Mouse (Mus musculus) kidney, postnatal 36 days (tissue): Measurements from ENCODE around the gene Grk1.
A peak's percentile ranks its signal among the peaks of the same experiment; 100 is the strongest.

Experiments
- DNase-seq, 2 experiments: peaks; one replicate each; pipeline ENCODE4 v3.0.0; 2021 to 2022; ENCODE audit warnings: mixed read lengths in 2 of 2

Grk1 gene

GRCm38 (mm10) chr8:13404666-13405131, at the start of gene Grk1:
Gene Grk1, plus strand, starts transcription at chr8:13405081.
- no peak for DNase-seq

DNA sequence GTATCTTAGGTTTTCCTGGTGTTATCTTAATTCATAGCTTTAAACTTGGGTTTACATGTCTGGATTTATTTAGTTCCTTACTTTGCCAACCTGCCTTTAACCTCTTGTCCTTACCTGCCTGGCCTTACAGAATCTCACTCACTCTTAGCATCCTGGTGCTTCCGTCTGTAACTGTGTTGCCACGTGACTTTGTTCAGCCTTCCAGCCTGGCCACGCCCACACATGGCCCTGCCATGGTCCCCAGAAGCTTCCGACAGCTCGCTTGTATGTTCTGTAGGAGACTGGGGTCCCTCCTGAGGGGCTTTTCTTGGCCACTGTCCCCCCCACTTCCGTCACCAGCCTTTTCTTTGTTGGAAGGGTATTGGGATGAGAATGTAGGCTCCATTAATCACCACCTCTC, 48.7 kb upstream of the Grk1 start:
- no peak for DNase-seq

DNA sequence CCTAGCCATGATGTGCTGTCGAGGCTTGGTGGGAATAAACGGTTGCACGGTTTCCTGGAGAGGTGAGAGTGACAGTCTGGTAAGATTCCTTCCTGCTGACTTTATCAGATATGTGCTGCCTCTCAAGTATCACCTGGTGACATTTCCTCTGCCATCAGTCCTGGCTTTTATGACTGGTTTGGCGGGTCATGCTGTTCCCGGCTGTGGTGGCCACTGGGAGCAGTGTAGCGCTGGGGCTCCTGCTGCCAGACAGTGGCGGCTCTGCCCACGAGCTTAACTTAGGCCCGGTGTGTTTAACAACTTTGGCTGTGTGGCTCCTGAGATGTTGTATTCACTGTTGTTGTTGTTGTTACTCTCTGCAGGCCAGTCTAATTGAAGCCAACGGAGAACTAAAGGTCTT, 48.2 kb upstream of the Grk1 start:
- no peak for DNase-seq

DNA sequence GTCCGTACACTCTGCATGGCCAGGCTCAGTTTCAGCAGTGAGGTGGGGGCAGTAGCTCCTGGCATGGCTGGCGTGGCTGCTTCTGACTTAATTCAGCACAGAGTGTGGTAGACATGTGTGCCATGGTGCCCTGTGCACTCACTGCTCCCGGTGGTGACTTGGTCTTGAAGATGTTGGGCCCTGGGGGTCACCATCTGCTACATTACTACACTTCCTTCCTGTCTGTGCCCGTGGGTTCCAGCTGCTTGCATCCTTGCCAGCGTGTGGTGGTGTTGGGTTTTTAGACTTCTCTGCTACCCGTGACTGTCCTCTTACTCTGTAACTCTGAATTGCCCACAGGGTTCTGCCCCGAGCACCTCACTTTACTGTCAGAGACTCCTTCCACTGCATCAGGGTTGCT, 44.7 kb upstream of the Grk1 start:
- DNase-seq = no peak

DNA sequence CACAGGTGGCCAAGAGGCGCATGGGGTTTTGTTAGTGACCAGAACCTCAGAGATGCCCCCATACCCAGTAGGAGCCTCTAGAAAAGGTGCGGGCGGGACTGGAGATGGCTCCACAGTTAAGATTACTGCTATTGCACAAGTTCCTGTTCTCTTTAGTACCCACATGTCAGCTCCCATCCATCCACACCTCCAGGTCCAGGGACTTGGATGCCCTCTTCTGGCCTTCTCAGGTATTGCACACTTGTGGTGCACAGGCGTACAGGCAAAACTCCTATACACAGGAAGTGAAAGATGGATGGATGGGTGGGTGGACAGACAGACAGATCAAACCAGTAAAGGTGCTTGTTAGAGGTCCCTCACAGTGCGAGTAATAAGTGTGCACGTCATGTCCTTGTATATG, 43.0 kb upstream of the Grk1 start:
- no peak for DNase-seq

- DNase-seq = no peak
These were observed 31.7 kb upstream of the Grk1 start for GRCm38 (mm10) chr8:13373151-13373662.

DNA sequence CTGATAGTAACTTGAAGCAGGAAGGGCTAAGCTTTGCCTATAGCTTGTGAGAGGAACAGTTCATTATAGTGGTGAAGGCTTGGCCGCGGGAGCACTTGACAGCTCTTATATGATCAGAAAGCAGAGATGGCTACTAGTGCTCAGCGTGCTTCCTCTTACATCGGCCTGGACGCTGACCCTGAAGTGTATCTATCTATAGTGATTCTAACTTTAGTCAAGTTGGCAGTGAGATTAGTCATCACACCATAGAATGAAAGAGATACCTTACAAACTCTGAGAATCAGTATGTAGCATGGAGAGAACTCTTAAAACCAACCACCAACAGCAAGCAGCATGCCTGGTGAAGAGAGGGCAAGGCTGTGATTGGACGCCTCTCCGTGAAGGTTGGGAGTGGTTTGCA, 23.3 kb upstream of the Grk1 start:
- DNase-seq = no peak

DNA sequence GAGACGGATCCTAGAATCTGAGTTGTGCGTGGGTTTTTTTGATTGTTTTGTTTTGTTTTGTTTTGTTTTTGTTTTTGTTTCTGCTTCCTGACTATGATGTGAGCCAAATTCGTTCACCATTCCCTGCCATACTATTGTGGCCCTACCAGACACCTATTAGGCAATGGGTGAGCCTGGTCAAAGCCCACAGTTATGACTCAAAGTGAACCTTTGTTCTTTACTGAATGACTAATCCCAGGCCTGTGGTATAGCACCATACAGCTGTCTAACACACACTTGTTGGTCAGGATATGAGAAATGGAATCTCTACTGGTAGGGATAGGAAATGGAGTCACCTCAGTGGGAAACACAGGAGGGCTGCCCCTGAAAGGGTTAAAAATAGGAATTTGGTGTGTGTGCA, 22.3 kb upstream of the Grk1 start:
- no peak for DNase-seq

- DNase-seq = no peak
These were observed 21.9 kb upstream of the Grk1 start for GRCm38 (mm10) chr8:13382999-13383398.

DNA sequence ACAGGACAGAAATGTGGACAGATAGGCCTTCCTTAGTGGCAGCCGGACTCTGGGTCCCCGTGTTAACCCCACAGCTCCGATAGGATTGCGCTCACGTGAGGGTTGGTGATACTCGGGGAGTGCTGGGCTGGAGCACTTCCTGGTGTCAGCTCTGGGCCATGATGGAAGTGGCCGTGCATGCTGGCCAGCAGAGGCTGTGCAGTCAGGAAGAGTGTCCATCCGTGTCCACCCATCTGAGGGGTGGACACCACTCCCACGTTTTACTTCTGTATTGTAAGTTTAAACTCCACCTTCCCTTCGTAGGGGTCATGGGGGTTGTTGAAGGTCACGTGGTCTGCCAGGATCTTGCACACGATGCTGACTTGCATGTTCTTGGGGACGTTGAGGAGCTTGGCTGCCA, 18.5 kb upstream of the Grk1 start:
- DNase-seq = no peak

GRCm38 (mm10) chr8:13387728-13388127, 17.2 kb upstream of the Grk1 start:
- no peak for DNase-seq

- DNase-seq = no peak
These were observed 16.1 kb upstream of the Grk1 start for GRCm38 (mm10) chr8:13388744-13389143.

DNA sequence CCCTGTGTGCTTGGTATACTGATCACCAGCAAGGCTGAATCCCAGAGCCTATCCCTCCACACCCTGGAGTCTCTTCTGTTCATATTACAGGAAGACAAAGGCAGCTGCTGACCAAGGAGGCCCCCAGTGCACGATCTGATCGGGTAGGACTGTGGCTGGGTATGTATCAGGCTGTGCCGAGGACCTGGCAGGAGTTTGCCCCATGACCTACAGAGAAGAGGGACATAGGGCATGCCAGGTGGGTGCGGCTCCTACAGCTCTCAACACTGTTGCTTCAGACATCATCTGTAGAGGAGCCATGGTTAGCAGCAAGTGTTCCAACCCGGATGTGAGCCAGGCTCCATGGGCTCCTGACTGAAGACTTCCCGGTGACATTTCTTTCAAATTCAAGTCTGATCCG, 11.0 kb upstream of the Grk1 start:
- DNase-seq = no peak

DNA sequence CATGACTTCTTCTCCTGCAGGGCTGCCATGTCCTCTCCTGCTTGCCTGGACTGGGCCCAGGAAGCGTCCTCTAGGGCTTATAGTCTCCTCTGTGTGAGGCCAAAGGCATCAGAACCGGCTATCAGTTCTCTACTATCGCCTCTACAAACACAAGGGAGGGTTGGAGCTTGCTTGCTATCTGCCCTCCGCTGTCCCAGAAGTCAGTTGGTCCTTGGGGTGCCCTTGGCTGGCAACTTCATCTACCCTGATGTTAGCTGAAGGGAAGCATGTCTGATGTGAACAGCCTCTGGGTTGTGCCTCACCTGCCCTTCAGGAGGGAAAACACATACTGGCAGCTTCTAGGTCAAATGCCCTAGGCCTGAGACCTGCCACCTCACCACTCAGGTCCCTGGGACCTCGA, 8.2 kb upstream of the Grk1 start, which contains the start of gene Atp4b:
TSS of gene Atp4b (minus strand) at position 101 of the 400 bp plus-strand sequence.
- DNase-seq = no peak

DNA sequence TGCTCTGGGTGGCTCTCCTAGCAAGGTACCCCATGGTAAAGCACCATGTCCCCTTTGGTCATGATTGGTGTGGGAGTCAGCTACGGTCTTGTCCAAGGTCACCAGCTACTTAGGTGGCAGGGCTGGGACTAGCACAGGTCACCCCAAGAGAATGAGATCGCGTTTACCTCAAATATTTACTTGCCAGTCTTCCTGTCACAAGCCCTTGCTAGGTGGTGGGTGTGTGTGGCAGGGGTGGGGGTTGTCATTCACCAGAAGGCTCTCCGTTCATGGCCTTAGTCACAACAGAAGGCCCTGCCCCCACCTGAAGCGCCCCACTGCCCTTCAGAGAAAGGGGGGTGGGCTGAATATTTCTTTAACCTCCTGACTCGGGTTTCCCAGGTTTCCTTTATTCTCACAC, 1.4 kb upstream of the Grk1 start:
- DNase-seq = no peak

- no peak for DNase-seq
These were observed 1.1 kb downstream of the Grk1 start for GRCm38 (mm10) chr8:13406011-13406410.

DNA sequence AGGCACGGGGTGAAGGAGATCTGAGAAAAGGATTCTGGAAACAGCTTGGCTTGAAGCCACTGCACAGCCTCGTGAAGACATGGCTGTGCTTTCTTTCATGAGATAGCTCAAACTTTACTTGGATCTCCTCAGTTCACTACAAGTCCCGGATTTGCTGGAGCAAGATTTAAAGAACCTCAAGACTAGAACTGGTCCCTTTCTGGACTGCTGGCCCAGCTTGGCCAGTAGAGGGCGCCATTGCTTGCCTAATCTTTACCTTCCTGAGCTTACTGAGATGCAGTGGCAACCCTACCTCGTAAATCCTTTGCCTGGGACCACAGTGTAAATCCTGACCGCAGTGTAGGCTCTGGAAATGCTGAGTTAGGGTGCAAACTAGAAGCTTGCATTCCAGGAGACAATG, 6.7 kb downstream of the Grk1 start:
- peak; percentile 60 to 80 for DNase-seq

- DNase-seq = peak; percentile 32 to 80
These were observed 8.1 kb downstream of the Grk1 start for GRCm38 (mm10) chr8:13412891-13413558.

DNA sequence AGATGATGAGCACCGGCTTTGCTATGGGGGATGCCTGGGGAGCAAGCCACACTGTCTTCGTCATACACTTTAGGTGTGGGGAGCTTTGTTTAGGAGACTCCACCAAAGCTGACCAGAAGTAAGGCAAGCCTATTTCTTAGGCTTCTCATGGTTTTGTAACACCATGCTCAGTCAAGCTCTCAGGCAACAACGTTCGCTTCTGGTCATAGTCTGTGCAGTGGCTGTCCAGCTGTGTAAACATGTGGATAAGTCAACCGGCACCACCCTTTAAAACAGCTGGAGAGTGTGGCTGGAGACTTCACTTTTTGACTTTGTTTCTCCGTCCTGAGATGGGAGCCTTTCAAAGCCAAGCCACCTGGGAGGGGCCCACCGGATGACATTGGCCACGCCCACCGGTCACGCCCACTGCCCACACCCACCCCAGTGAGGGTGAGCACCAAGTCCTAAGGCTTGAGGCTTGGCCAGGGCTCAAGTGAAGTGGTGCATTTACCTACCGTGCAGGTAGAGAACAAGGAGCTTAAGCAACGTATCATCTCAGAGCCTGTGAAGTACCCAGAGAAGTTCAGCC, 9.0 kb downstream of the Grk1 start:
- no peak for DNase-seq

- DNase-seq = no peak
These were observed 11.0 kb downstream of the Grk1 start for GRCm38 (mm10) chr8:13415879-13416278.

DNA sequence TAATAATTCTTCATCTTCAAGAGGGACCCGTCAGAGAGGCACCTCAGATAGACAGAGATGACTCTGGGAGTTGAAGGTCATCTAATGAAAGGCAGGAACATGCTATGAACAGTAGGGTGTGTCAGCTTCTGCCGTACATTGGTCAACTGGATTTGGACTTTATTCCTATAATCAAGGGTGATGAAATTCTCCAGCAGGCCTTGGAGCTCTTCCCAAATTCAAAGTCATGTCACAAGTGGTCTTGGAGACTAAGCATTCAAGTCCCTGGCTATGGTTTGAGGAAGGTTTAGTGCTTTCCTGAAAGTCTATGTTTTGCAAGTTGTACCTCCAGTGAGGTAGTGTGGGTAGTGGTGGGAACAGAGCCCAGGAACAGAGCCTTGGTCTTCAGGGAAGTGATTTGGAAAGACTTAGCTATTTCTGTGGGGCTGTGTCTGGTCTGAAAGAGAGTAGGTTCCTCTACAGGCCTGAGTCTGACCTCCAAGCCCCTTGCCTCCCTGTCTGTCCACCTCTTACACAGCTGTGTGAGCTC, 14.3 kb downstream of the Grk1 start:
- DNase-seq = no peak

DNA sequence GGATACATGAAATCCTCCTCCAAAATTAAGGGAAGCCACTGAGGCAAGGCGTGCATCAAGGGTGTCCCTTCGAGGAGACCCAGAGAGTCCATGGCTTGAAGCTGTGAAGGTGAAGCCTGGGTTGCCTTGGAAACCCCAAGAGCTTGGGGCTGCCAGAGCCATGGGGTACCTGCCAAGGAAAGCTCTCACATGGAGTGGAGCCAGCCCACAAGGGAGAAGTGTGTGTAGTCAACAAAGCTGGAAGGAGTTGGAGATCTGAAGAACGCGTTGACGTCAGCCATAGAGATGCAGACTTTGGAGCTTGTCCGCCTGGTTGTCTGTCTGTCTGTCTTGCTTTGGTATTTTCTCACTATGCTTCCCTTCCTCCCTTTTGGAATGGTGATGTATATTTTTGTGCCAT, 16.1 kb downstream of the Grk1 start:
- DNase-seq = no peak

DNA sequence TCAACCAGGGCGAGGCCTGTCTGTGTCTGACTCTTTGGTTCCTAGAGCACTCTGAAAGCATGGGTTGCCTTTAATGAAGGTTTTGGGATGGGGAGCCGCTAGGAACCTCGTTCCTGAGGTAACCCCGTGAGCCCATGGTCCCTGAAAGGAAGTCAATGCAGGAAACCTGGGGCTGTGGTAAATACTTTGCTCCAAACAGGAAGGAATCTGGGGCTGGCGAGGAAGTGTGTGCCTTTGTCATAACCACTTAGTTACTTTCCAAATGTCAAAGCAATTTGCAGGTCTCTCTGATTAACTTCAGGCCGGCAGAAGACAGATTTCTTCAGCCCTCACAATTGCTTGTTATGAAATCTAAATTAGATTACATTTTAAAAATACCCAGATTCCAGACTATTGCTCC, 22.5 kb downstream of the Grk1 start:
- DNase-seq = peak; percentile 29 to 39

- DNase-seq = no peak
These were observed 23.3 kb downstream of the Grk1 start for GRCm38 (mm10) chr8:13428156-13428555.
